Mouse (Mus musculus) CH12.LX (cell line): ENCODE measurements around the gene Prr29. TPM values are rescaled to one million over a fixed set of nuclear protein-coding genes. Genes with fewer than 3 reads are reported as not detected.

Experiments used
- DNase-seq: peaks from one replicate; pipeline ENCODE4 v3.0.0-alpha.2; 2013; ENCODE audit errors: extremely low read depth
- H3K27ac ChIP-seq: 2 replicates; pipeline ENCODE4 v1.5.1; 2012; ENCODE audit warnings: low read depth, mild to moderate bottlenecking, control low read depth, moderate library complexity; ENCODE audit not compliant: insufficient read depth
- H3K27me3 ChIP-seq: replicated peaks from 2 replicates; pipeline ENCODE3; 2012; ENCODE audit warnings: inconsistent platforms
- H3K36me3 ChIP-seq, 2 experiments: replicated peaks in 1 of 2; 2 replicates each; pipeline versions ENCODE3 to v1.6.1; 2012; ENCODE audit warnings: inconsistent platforms in 1 of 2, low read length in 1 of 2, mild to moderate bottlenecking in 1 of 2, mixed read lengths in 1 of 2, moderate library complexity in 1 of 2; ENCODE audit not compliant: control insufficient read depth in 1 of 2, insufficient read depth in 1 of 2
- H3K4me1 ChIP-seq, 2 experiments: 2 replicates each; pipeline ENCODE4 v1.6.1; 2012; ENCODE audit warnings: inconsistent platforms in 1 of 2, moderate library complexity in 1 of 2; ENCODE audit not compliant: insufficient read depth in 2 of 2, control insufficient read depth in 1 of 2
- H3K4me2 ChIP-seq: 2 replicates; pipeline ENCODE4 v1.6.1; 2012; ENCODE audit warnings: low read depth, mild to moderate bottlenecking, control low read depth; ENCODE audit not compliant: poor library complexity, insufficient read depth, severe bottlenecking
- H3K4me3 ChIP-seq, 3 experiments: fragments of 150-350 bp in 1 of 3; sonication (generic) in 1 of 3; replicated peaks in 1 of 3; 2 replicates each; pipeline versions ENCODE3 to v1.5.1; 2011 to 2012; ENCODE audit warnings: low read depth in 2 of 3, low read length in 2 of 3, mild to moderate bottlenecking in 2 of 3, moderate library complexity in 2 of 3, control low read depth in 1 of 3, improper control_type of control experiment in 1 of 3, inconsistent platforms in 1 of 3, mixed read lengths in 1 of 3; ENCODE audit not compliant: poor library complexity in 1 of 3
- H3K79me2 ChIP-seq: replicated peaks from 2 replicates; pipeline ENCODE4 v1.6.1; 2012; ENCODE audit warnings: mild to moderate bottlenecking, moderate library complexity; ENCODE audit not compliant: control insufficient read depth, poor library complexity, insufficient read depth, severe bottlenecking; ENCODE audit errors: extremely low read depth
- H3K9ac ChIP-seq: 2 replicates; pipeline ENCODE4 v1.6.1; 2012; ENCODE audit warnings: low read depth, mild to moderate bottlenecking, control low read depth, moderate library complexity; ENCODE audit not compliant: insufficient read depth
- H3K9me3 ChIP-seq: replicated peaks from 2 replicates; pipeline ENCODE3; 2012; ENCODE audit warnings: low read length, inconsistent platforms, mixed read lengths
- BHLHE40 ChIP-seq: IDR thresholded peaks from 2 replicates; pipeline ENCODE4 v1.6.1; 2011; ENCODE audit warnings: mild to moderate bottlenecking, low read depth, low read length, improper control_type of control experiment
- CHD1 ChIP-seq: IDR thresholded peaks from 2 replicates; pipeline ENCODE4 v1.6.1; 2012; ENCODE audit warnings: low read depth, low read length, improper control_type of control experiment, inconsistent platforms
- CTCF ChIP-seq, 2 experiments: IDR thresholded peaks in 1 of 2; conservative IDR thresholded peaks in 1 of 2; 2 replicates each; pipeline ENCODE4 v1.5.1; 2011 to 2012; ENCODE audit warnings: low read depth in 2 of 2, low read length in 2 of 2, improper control_type of control experiment in 1 of 2, inconsistent platforms in 1 of 2, mild to moderate bottlenecking in 1 of 2, moderate library complexity in 1 of 2
- E2F4 ChIP-seq: IDR thresholded peaks from 2 replicates; pipeline ENCODE4 v1.6.1; 2011; ENCODE audit warnings: low read depth, low read length, improper control_type of control experiment; ENCODE audit not compliant: insufficient replicate concordance
- ELF1 ChIP-seq: IDR thresholded peaks from 2 replicates; pipeline ENCODE4 v1.6.1; 2014; ENCODE audit warnings: low read depth, mild to moderate bottlenecking, inconsistent platforms, low read length, improper control_type of control experiment
- ETS1 ChIP-seq: conservative IDR thresholded peaks from 2 replicates; pipeline ENCODE4 v1.6.1; 2012; ENCODE audit warnings: low read depth, mild to moderate bottlenecking, inconsistent platforms, low read length, improper control_type of control experiment, moderate library complexity
- HCFC1 ChIP-seq: IDR thresholded peaks from 2 replicates; pipeline ENCODE4 v1.6.1; 2012; ENCODE audit warnings: low read depth, mild to moderate bottlenecking, inconsistent platforms, low read length, improper control_type of control experiment
- IRF4 ChIP-seq: IDR thresholded peaks from 2 replicates; pipeline ENCODE4 v1.6.1; 2014; ENCODE audit warnings: low read depth, mild to moderate bottlenecking, inconsistent platforms, low read length, improper control_type of control experiment
- JUND ChIP-seq: conservative IDR thresholded peaks from 2 replicates; pipeline ENCODE4 v1.6.1; 2011; ENCODE audit warnings: low read depth, low read length, improper control_type of control experiment
- KAT2A ChIP-seq: IDR thresholded peaks from 2 replicates; pipeline ENCODE4 v1.6.1; 2012; ENCODE audit warnings: low read length, improper control_type of control experiment, inconsistent platforms; ENCODE audit not compliant: insufficient replicate concordance
- MAFK ChIP-seq: IDR thresholded peaks from 2 replicates; pipeline ENCODE4 v1.6.1; 2011; ENCODE audit warnings: low read length, improper control_type of control experiment; ENCODE audit not compliant: insufficient replicate concordance
- MAX ChIP-seq: IDR thresholded peaks from 2 replicates; pipeline ENCODE4 v1.6.1; 2011; ENCODE audit warnings: low read length, improper control_type of control experiment
- MAZ ChIP-seq: IDR thresholded peaks from 2 replicates; pipeline ENCODE4 v1.6.1; 2012; ENCODE audit warnings: low read depth, mild to moderate bottlenecking, inconsistent platforms, low read length, improper control_type of control experiment, moderate library complexity
- MEF2A ChIP-seq: IDR thresholded peaks from 2 replicates; pipeline ENCODE4 v1.6.1; 2014; ENCODE audit warnings: low read depth, mild to moderate bottlenecking, inconsistent platforms, low read length, improper control_type of control experiment, borderline replicate concordance
- MXI1 ChIP-seq: IDR thresholded peaks from 2 replicates; pipeline ENCODE4 v1.6.1; 2011; ENCODE audit warnings: mild to moderate bottlenecking, low read depth, low read length, improper control_type of control experiment
- MYC ChIP-seq: IDR thresholded peaks from 2 replicates; pipeline ENCODE4 v1.6.1; 2011; ENCODE audit warnings: low read depth, mild to moderate bottlenecking, improper control_type of control experiment, low read length
- NELFE ChIP-seq: IDR thresholded peaks from 2 replicates; pipeline ENCODE4 v1.6.1; 2011; ENCODE audit warnings: low read depth, low read length, improper control_type of control experiment
- NRF1 ChIP-seq: IDR thresholded peaks from 2 replicates; pipeline ENCODE4 v1.6.1; 2014; ENCODE audit warnings: low read depth, mild to moderate bottlenecking, inconsistent platforms, low read length, improper control_type of control experiment, moderate library complexity
- PAX5 ChIP-seq: IDR thresholded peaks from 2 replicates; pipeline ENCODE4 v1.6.1; 2012; ENCODE audit warnings: low read length, inconsistent platforms, mixed read lengths
- POLR2A ChIP-seq: IDR thresholded peaks from 2 replicates; pipeline ENCODE4 v1.6.1; 2011; ENCODE audit warnings: low read depth, mild to moderate bottlenecking, improper control_type of control experiment, low read length
- RAD21 ChIP-seq: IDR thresholded peaks from 2 replicates; pipeline ENCODE4 v1.6.1; 2011; ENCODE audit warnings: low read depth, mild to moderate bottlenecking, low read length, improper control_type of control experiment, moderate library complexity
- RCOR1 ChIP-seq: conservative IDR thresholded peaks from 2 replicates; pipeline ENCODE4 v1.6.1; 2012; ENCODE audit warnings: low read depth, mild to moderate bottlenecking, inconsistent platforms, low read length, improper control_type of control experiment
- SIN3A ChIP-seq: IDR thresholded peaks from 2 replicates; pipeline ENCODE4 v1.6.1; 2012; ENCODE audit warnings: low read length, improper control_type of control experiment, inconsistent platforms
- SMC3 ChIP-seq: IDR thresholded peaks from 2 replicates; pipeline ENCODE4 v1.6.1; 2011; ENCODE audit warnings: low read depth, low read length, improper control_type of control experiment
- TBP ChIP-seq: conservative IDR thresholded peaks from 2 replicates; pipeline ENCODE4 v1.6.1; 2011; ENCODE audit warnings: low read depth, low read length, improper control_type of control experiment
- TCF12 ChIP-seq: IDR thresholded peaks from 2 replicates; pipeline ENCODE4 v1.6.1; 2014; ENCODE audit warnings: low read depth, mild to moderate bottlenecking, inconsistent platforms, low read length, improper control_type of control experiment
- UBTF ChIP-seq: IDR thresholded peaks from 2 replicates; pipeline ENCODE4 v1.6.1; 2012; ENCODE audit warnings: low read depth, mild to moderate bottlenecking, inconsistent platforms, low read length, improper control_type of control experiment, moderate library complexity
- USF1 ChIP-seq: IDR thresholded peaks from 2 replicates; pipeline ENCODE4 v1.6.1; 2014; ENCODE audit warnings: low read depth, mild to moderate bottlenecking, inconsistent platforms, low read length, improper control_type of control experiment
- USF2 ChIP-seq: conservative IDR thresholded peaks from 2 replicates; pipeline ENCODE4 v1.6.1; 2011; ENCODE audit warnings: low read depth, low read length, improper control_type of control experiment
- ZC3H11A ChIP-seq: IDR thresholded peaks from 2 replicates; pipeline ENCODE4 v1.6.1; 2012; ENCODE audit warnings: low read depth, mild to moderate bottlenecking, inconsistent platforms, low read length, improper control_type of control experiment
- ZMIZ1 ChIP-seq: IDR thresholded peaks from 2 replicates; pipeline ENCODE4 v1.6.1; 2012; ENCODE audit warnings: low read depth, mild to moderate bottlenecking, inconsistent platforms, low read length, improper control_type of control experiment
- ZNF384 ChIP-seq: IDR thresholded peaks from 2 replicates; pipeline ENCODE4 v1.6.1; 2012; ENCODE audit warnings: low read depth, low read length, improper control_type of control experiment, inconsistent platforms
- dilution Hi-C: fragments of 300-500 bp; cut with MboI; formaldehyde crosslinking; loops from 2 replicates; pipeline ENCODE4 v1.14.3; 2020; ENCODE audit warnings: low sequenced_read_pairs; ENCODE audit not compliant: extremely low pct_unique_long_range_greater_than_20kb, extremely low pct_ligation_motif_present
- in situ Hi-C: fragments of 300-500 bp; cut with MboI; formaldehyde crosslinking; loops from 3 replicates; pipeline ENCODE4 v1.14.3; 2019; ENCODE audit warnings: low sequenced_read_pairs, low pct_ligation_motif_present, low pct_unique_long_range_greater_than_20kb, mixed read lengths
- polyA plus RNA-seq: library from polyadenylated mRNA; unstranded; fragments of >175 nt; gene quantifications from 2 replicates; pipeline ENCODE4 v1.2.1, GENCODE M21; 2012; ENCODE audit warnings: low read depth; ENCODE audit not compliant: insufficient read length
- total RNA-seq, 2 experiments: library from RNA; depleted of rRNA; stranded (reverse); fragments of 300-350 nt in 1 of 2; fragments of >200 nt in 1 of 2; gene quantifications; 2 replicates each; pipeline ENCODE4 v1.2.3; 2012 to 2014

Prr29 gene
- total and polyA plus RNA-seq, 3 experiments = 0.17 to 0.21 TPM; not detected in 1

- TF ChIP-seq PAX5 = no peak
- TF ChIP-seq ELF1 = no peak
- TF ChIP-seq HCFC1 = no peak
- no peak for TF ChIP-seq NELFE
- TF ChIP-seq MAZ = no peak
- TF ChIP-seq ZNF384 = no peak
- TF ChIP-seq MXI1 = no peak
- TF ChIP-seq CTCF (conservative IDR thresholded peaks at IDR 0.05 in 1 of 2, IDR thresholded peaks at IDR 0.05 in 1 of 2; ENCODE audit: low read depth in 2 of 2, low read length in 2 of 2) = no peak
- no peak for TF ChIP-seq RCOR1
- TF ChIP-seq NRF1 = no peak
- no peak for TF ChIP-seq TBP
- no peak for TF ChIP-seq CHD1
- TF ChIP-seq USF2 = no peak
- TF ChIP-seq POLR2A = no peak
- no peak for TF ChIP-seq RAD21
- TF ChIP-seq MAX = no peak
- no peak for TF ChIP-seq ZMIZ1
- TF ChIP-seq MAFK = no peak
- Histone ChIP-seq H3K9ac (no peak overlapping the region), H3K36me3 (no peaks in the 10 kb centered on the region), H3K9me3 (peaks cover 8% of the 10 kb centered on the region), H3K4me1 (peaks cover 0 to 8% of the 10 kb centered on the region in 2 experiments; a peak in 2 of 4 replicates), H3K27me3 (peaks cover 16% of the 10 kb centered on the region), H3K79me2 (no peaks in the 10 kb centered on the region), H3K4me2 (no peak overlapping the region), H3K4me3 (no peak overlapping the region), H3K27ac (no peak overlapping the region)
- dilution Hi-C loops (no loop called here), in situ Hi-C loops (no loop called here)
- no peak for DNase-seq
These were observed 560 bp upstream of the Prr29 start for GRCm38 (mm10) chr11:106364712-106365111.

GRCm38 (mm10) chr11:106366316-106366715 lies 1.0 kb downstream of the Prr29 start:
- H3K9me3 ChIP-seq = peaks cover 10% of the 10 kb centered on the region
- H3K9ac ChIP-seq = no peak overlapping the region
- H3K4me3 ChIP-seq = no peak overlapping the region
- H3K27ac ChIP-seq = no peak overlapping the region
- peaks cover 8% of the 10 kb centered on the region for H3K27me3 ChIP-seq
- no peaks in the 10 kb centered on the region for H3K79me2 ChIP-seq
- in situ Hi-C loops = no loop called here
- H3K36me3 ChIP-seq = no peaks in the 10 kb centered on the region
- no peak overlapping the region for H3K4me2 ChIP-seq
- peak; percentile 85 for DNase-seq
- peaks cover 0 to 8% of the 10 kb centered on the region in 2 experiments; a peak in 2 of 4 replicates for H3K4me1 ChIP-seq
- dilution Hi-C loops = no loop called here
- peak; percentile 44; the same call in 1 of the 2 replicates for TF ChIP-seq BHLHE40
- no peak; the same call in 1 of the 2 replicates for TF ChIP-seq HCFC1
- peak; percentile 98 for TF ChIP-seq CTCF (conservative IDR thresholded peaks at IDR 0.05 in 1 of 2, IDR thresholded peaks at IDR 0.05 in 1 of 2; ENCODE audit: low read depth in 2 of 2, low read length in 2 of 2)
- TF ChIP-seq NELFE = peak; percentile 65; the same call in 1 of the 2 replicates
- TF ChIP-seq TCF12 = peak; percentile 49; the same call in 1 of the 2 replicates
- TF ChIP-seq ZC3H11A = peak; percentile 71
- TF ChIP-seq ETS1 = no peak
- peak; percentile 89 for TF ChIP-seq SMC3
- no peak for TF ChIP-seq USF1
- TF ChIP-seq MAX = peak; percentile 60; the same call in 1 of the 2 replicates
- TF ChIP-seq IRF4 = peak; percentile 72; the same call in 1 of the 2 replicates
- TF ChIP-seq ZNF384 = peak; percentile 37; the same call in 1 of the 2 replicates
- TF ChIP-seq E2F4 = no peak
- TF ChIP-seq UBTF = no peak
- no peak for TF ChIP-seq JUND
- no peak for TF ChIP-seq POLR2A
- peak; percentile 62; the same call in 1 of the 2 replicates for TF ChIP-seq SIN3A
- TF ChIP-seq RAD21 = peak; percentile 93
- TF ChIP-seq MAZ = peak; percentile 76; the same call in 1 of the 2 replicates
- no peak for TF ChIP-seq RCOR1
- TF ChIP-seq MYC = peak; percentile 49; the same call in 1 of the 2 replicates
- peak; percentile 35; the same call in 1 of the 2 replicates for TF ChIP-seq NRF1
- TF ChIP-seq KAT2A = 0 out of 2 replicates have a peak, but pooled peaks have one; percentile 22
- peak; percentile 50; the same call in 1 of the 2 replicates for TF ChIP-seq MEF2A
